Mouse (Mus musculus): ENCODE data around the gene Rnft2. TPM values are rescaled to one million over a fixed set of nuclear protein-coding genes. Genes with fewer than 3 reads are reported as not detected.

The Rnft2 gene
- total RNA-seq, 1 experiment from 2014 or later, result 1.5 TPM

- no peak for ATAC-seq (ENCODE audit: extremely low read depth, insufficient number of reproducible peaks, low FRiP score, poor library complexity, severe bottlenecking)
These were observed 56.6 kb downstream of the Rnft2 start for GRCm38 (mm10) chr5:118188356-118188755.

DNA sequence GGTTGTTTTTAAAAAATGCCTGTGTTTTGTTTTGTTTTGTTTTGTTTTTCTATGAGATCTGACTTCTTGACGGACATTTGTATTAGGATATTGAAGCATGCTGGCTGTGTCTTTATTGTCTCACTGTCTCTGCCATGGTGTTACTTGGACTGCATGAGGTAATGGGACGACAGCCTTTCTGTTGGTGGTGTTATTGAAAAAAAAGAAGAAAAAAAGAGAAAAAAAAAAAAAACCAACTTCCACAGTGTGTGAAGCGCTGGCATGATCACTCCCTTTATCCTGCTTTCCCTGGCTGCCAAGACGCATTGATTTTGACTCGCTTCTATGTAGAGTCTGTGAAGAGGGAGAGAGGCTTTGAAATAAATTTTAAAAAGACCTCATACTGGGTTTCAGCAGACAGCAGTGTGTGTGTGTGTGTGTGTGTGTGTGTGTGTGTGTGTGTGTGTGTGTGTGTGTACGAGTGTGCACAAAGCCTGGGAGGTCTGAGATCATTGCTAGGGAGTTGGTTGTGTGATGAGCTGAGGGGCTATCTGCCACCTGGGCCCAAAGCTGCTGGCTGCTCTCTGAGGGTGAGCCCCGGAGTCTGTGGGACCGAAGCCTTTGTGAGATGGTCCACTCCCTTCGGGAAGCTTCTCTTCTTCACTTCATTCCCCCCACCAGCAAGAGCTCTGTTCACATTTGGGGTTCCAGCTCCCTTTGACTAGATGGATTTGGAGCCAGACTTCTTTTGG, 57.8 kb downstream of the Rnft2 start:
- no peak for ATAC-seq (ENCODE audit: extremely low read depth, insufficient number of reproducible peaks, low FRiP score, poor library complexity, severe bottlenecking)

- ATAC-seq (ENCODE audit: extremely low read depth, insufficient number of reproducible peaks, low FRiP score, poor library complexity, severe bottlenecking), result no peak
These were observed 67.3 kb downstream of the Rnft2 start for GRCm38 (mm10) chr5:118177640-118178039.

DNA sequence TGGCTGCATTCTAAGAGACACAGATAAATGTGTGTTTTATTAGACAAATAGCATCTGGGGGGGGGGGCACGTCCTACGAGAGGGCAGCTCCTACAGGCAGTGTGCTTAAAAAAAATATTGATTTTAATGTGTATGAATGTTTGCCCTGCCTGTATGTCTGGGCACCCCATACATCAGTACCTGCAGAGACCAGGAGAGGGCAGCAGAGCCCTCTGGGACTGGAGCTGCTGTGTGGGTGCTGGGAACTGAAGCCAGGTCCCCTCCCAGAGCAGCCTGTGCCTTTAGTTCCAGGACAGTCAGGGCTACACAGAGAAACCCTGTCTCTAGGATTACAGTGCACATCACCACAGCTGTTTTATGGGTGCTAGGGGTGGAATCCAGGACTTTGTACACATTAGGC, 69.8 kb downstream of the Rnft2 start:
- no peak for ATAC-seq (ENCODE audit: extremely low read depth, insufficient number of reproducible peaks, low FRiP score, poor library complexity, severe bottlenecking)

GRCm38 (mm10) chr5:118174310-118175009, 70.5 kb downstream of the Rnft2 start:
- no peak for ATAC-seq (ENCODE audit: extremely low read depth, insufficient number of reproducible peaks, low FRiP score, poor library complexity, severe bottlenecking)

DNA sequence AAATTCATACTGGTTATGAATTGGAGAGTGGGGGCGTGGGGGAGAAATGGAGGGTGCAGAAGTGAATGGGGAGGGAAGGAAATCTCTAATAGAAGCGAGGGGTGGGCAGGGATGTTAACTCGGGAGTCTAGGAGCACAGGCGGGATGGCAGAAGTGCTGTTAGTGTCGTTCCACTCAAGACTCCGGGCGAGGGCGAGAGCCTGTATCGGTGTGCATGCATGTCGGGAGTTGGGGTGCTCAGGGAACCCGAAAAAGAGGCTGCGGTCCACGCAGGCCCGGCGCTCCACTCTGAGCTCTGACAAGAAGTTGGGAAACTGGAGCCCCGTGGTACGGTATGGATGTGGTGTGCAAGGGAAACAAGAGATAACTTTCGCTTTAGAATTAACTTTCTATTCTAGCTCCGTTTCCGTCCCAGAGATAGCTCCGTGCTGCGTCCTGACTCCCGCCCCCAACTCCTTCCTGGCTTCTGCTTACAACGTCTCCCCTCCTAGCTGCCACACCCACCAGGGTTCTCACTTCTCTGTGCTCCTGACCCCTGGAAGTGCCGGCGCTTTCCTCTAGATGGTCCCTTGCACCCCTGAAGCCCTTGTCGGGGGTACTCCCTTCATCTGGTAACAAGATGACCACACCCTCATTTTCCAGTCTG, 72.7 kb downstream of the Rnft2 start:
- ATAC-seq (ENCODE audit: extremely low read depth, insufficient number of reproducible peaks, low FRiP score, poor library complexity, severe bottlenecking), result no peak

GRCm38 (mm10) chr5:118171665-118172064, 73.3 kb downstream of the Rnft2 start:
- ATAC-seq (ENCODE audit: extremely low read depth, insufficient number of reproducible peaks, low FRiP score, poor library complexity, severe bottlenecking), result no peak

DNA sequence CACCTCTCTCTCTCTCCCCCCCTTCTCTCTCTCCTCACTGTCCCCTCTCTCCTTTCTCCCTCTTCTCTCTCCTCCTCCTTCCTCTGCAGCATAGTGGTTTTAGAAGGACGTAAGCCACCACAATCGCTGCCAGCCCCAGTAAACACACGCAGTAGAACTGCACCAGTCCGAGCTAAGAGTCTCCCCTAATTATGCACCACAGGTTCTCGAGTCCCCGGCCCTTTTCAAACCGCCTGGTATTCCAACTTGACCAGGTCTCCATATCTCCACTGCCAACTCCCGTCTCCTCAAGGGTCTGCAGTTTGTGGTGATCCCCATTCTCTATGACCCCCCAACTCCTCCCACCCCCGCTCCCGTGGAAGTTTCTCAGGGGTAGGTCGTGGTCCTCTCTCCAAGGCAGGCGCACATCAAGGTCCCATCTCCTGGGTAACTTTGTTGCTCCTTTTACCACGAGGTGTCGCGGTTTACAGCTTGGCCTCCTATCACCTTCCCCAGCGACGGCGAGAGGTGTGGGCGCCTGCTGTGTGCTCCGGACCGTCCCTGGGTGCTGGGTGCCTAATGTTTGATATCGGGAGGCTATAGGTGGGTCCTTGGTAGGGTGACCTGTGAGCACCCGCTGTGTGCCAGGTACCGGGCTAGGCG, 73.9 kb downstream of the Rnft2 start:
- no peak for ATAC-seq (ENCODE audit: extremely low read depth, insufficient number of reproducible peaks, low FRiP score, poor library complexity, severe bottlenecking)

DNA sequence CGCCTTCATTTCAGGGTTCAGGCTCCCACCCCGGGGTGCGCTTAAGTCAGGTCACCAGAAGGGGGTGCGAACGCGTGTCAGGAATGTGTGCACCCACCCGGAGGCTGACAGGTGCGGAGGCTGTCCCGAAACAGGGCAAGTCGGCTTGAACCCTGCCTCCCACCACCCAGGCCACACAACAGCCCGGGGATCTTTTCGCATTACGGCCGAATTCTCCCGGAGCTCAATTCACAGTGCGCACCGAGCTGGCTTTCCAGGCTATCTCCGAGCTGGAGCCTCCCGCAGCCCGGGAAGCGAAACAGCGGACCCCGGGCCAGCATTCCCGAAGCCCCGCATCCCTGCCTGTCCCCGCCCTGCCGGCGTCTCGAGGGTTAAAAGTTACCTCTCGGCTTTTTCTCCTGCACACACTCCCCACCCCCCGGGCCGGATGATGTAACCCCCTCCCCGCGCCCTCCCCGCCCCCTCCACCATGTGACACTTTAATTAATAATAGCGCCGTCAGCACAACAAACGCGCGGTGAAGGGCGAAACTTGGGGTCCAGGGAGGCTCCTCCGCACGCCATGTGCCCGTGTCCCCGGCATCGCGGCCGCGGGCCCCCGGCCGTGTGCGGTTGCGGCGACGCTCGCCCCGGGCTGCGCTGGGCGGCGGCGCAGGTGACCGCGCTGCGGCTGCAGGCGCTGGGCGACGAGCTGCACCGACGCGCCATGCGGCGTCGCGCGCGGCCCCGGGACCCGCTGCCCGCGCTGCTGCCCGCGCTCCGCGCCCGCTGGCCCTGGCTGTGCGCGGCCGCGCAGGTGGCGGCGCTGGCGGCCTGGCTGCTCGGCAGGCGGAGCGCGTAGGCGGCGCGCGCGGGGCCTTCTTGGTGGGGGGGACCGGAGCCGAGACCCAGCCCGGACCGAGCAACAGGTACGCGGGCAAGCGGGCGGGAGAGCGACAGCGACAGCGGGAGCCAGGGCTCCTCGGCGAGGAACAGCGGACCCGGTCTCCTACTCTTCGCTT, 75.4 kb downstream of the Rnft2 start:
- ATAC-seq (ENCODE audit: extremely low read depth, insufficient number of reproducible peaks, low FRiP score, poor library complexity, severe bottlenecking), result no peak

DNA sequence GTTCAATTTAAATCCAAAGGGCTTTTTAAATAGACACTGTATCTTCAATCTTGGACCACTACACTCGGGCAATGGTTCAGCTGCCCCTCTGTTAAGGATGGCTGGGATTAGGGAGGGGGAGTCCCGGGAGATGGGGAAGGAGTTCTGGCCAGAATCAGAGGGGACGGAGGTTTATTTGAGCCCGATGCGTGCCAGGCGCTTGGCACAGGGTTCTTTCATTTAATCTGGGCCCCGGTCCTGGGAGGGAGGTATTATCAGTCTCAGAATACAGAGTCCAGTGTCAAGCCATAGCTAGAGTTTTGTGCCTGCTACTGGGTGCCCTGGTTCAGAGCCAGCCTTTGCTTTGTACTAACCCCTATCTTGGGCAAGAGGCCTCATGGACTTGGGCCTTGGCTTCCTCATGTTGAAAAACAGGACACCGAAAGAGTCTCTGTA, 77.3 kb downstream of the Rnft2 start:
- no peak for ATAC-seq (ENCODE audit: extremely low read depth, insufficient number of reproducible peaks, low FRiP score, poor library complexity, severe bottlenecking)

DNA sequence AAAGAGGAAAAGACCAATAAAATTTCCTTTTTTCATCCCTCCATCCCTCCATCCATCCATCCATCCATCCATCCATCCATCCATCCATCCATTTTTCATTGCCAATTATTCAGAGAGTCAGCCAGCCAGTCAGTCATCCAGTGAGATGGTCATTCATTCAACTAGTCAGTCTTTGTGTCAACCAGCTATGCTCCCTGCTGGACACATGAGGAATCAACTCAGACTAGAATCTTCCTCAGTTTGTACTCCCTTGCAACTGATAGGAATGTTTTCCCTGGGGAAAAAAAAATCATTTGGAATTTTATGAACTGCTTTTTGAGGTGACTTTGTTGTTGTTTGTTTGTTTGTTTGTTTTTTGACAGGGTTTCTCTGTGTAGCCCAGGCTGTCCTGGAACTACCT, 79.5 kb downstream of the Rnft2 start:
- ATAC-seq (ENCODE audit: extremely low read depth, insufficient number of reproducible peaks, low FRiP score, poor library complexity, severe bottlenecking), result no peak

GRCm38 (mm10) chr5:118164581-118164980, 80.3 kb downstream of the Rnft2 start, which contains the start of gene Hrk:
Gene Hrk, plus strand, starts transcription at chr5:118164648.
- ATAC-seq (ENCODE audit: extremely low read depth, insufficient number of reproducible peaks, low FRiP score, poor library complexity, severe bottlenecking), result no peak

DNA sequence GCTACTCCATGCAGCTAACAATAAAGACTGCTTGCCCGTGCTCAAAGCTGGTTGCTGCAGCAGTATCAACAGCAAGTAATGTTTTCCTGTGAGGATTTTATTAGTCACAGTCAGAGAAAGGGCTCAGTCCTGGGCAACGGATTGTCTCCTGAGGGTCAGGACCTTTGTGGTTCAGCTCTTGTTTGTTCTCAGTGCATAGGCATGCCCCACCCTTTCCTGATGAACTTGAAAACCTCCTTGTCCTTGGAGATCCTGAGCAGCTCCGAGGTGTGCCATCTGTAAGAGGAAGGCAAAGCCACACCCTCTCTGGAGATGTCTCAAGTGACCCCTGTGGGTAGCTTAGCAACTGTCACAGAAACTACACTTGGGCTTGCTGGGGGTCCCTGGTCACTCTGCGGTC, 84.2 kb downstream of the Rnft2 start:
- ATAC-seq (ENCODE audit: extremely low read depth, insufficient number of reproducible peaks, low FRiP score, poor library complexity, severe bottlenecking), result no peak

- no peak for ATAC-seq (ENCODE audit: extremely low read depth, insufficient number of reproducible peaks, low FRiP score, poor library complexity, severe bottlenecking)
These were observed 87.9 kb downstream of the Rnft2 start for GRCm38 (mm10) chr5:118156976-118157375.

GRCm38 (mm10) chr5:118155565-118155947, 89.4 kb downstream of the Rnft2 start:
- ATAC-seq (ENCODE audit: extremely low read depth, insufficient number of reproducible peaks, low FRiP score, poor library complexity, severe bottlenecking), result no peak

GRCm38 (mm10) chr5:118154839-118155564, 89.9 kb downstream of the Rnft2 start, which contains the start of gene Fbxw8:
Gene Fbxw8, minus strand, starts transcription at chr5:118155464.
- ATAC-seq (ENCODE audit: extremely low read depth, insufficient number of reproducible peaks, low FRiP score, poor library complexity, severe bottlenecking), result peak; percentile 80

GRCm38 (mm10) chr5:118149711-118150110, 95.2 kb downstream of the Rnft2 start:
- no peak for ATAC-seq (ENCODE audit: extremely low read depth, insufficient number of reproducible peaks, low FRiP score, poor library complexity, severe bottlenecking)

- ATAC-seq (ENCODE audit: extremely low read depth, insufficient number of reproducible peaks, low FRiP score, poor library complexity, severe bottlenecking), result no peak
These were observed 97.7 kb downstream of the Rnft2 start for GRCm38 (mm10) chr5:118147264-118147663.
